Mouse (Mus musculus): ENCODE measurements around the gene Txnip. TPM values are rescaled to one million over a fixed set of nuclear protein-coding genes. Genes with fewer than 3 reads are reported as not detected.

Txnip gene
- polyA plus RNA-seq (2014; fragmentation: Illumina TruSeq; extraction: RNeasy Lipid Tissue Mini Kit (QIAGEN cat#74804); ENCODE audit: low read depth, low replicate concordance), result 317 TPM

GRCm38 (mm10) chr3:96557694-96558093 is at the start of gene Txnip:
Gene Txnip, plus strand, starts transcription at chr3:96557957.

GRCm38 (mm10) chr3:96524914-96525313 is 32.8 kb upstream of the Txnip start, which contains the start of gene Hfe2:
Gene Hfe2, plus strand, starts transcription at chr3:96525172.

GRCm38 (mm10) chr3:96576690-96577541 is 19.2 kb downstream of the Txnip start, which contains the start of gene Gm16253:
Gene Gm16253, plus strand, starts transcription at chr3:96576984.

GRCm38 (mm10) chr3:96593790-96594560 is 36.2 kb downstream of the Txnip start, which contains the start of gene Polr3gl:
Gene Polr3gl, minus strand, starts transcription at chr3:96594181.

GRCm38 (mm10) chr3:96596228-96596707 is 38.5 kb downstream of the Txnip start, which contains the start of gene Ankrd34a:
Gene Ankrd34a, plus strand, starts transcription at chr3:96596636.

GRCm38 (mm10) chr3:96600639-96601250 is 43.0 kb downstream of the Txnip start, which contains the start of gene Lix1l:
Gene Lix1l, plus strand, starts transcription at chr3:96601149.

Other genes with a start within 250 kb of the Txnip start
- not detected for gene BC107364, start 105.7 kb upstream of the Txnip start, polyA plus RNA-seq (2014; fragmentation: Illumina TruSeq; extraction: RNeasy Lipid Tissue Mini Kit (QIAGEN cat#74804); ENCODE audit: low read depth, low replicate concordance)
- 1.7 TPM for gene Hfe2, start 32.8 kb upstream of the Txnip start, polyA plus RNA-seq (2014; fragmentation: Illumina TruSeq; extraction: RNeasy Lipid Tissue Mini Kit (QIAGEN cat#74804); ENCODE audit: low read depth, low replicate concordance)
- gene Gm16253, start 19.0 kb downstream of the Txnip start, polyA plus RNA-seq (2014; fragmentation: Illumina TruSeq; extraction: RNeasy Lipid Tissue Mini Kit (QIAGEN cat#74804); ENCODE audit: low read depth, low replicate concordance), result not detected
- gene Polr3gl, start 36.2 kb downstream of the Txnip start, polyA plus RNA-seq (2014; fragmentation: Illumina TruSeq; extraction: RNeasy Lipid Tissue Mini Kit (QIAGEN cat#74804); ENCODE audit: low read depth, low replicate concordance), result 97.9 TPM
- gene Ankrd34a, start 38.7 kb downstream of the Txnip start, polyA plus RNA-seq (2014; fragmentation: Illumina TruSeq; extraction: RNeasy Lipid Tissue Mini Kit (QIAGEN cat#74804); ENCODE audit: low read depth, low replicate concordance), result 0.23 TPM
- gene Lix1l, start 43.2 kb downstream of the Txnip start, polyA plus RNA-seq (2014; fragmentation: Illumina TruSeq; extraction: RNeasy Lipid Tissue Mini Kit (QIAGEN cat#74804); ENCODE audit: low read depth, low replicate concordance), result 51.3 TPM
- 46.8 TPM for gene Rbm8a, start 72.0 kb downstream of the Txnip start, polyA plus RNA-seq (2014; fragmentation: Illumina TruSeq; extraction: RNeasy Lipid Tissue Mini Kit (QIAGEN cat#74804); ENCODE audit: low read depth, low replicate concordance)
- gene Pex11b, start 77.4 kb downstream of the Txnip start, polyA plus RNA-seq (2014; fragmentation: Illumina TruSeq; extraction: RNeasy Lipid Tissue Mini Kit (QIAGEN cat#74804); ENCODE audit: low read depth, low replicate concordance), result 22.2 TPM
- gene Gm42957, start 77.5 kb downstream of the Txnip start, polyA plus RNA-seq (2014; fragmentation: Illumina TruSeq; extraction: RNeasy Lipid Tissue Mini Kit (QIAGEN cat#74804); ENCODE audit: low read depth, low replicate concordance), result 0.17 TPM
- 0.23 TPM for gene Itga10, start 87.6 kb downstream of the Txnip start, polyA plus RNA-seq (2014; fragmentation: Illumina TruSeq; extraction: RNeasy Lipid Tissue Mini Kit (QIAGEN cat#74804); ENCODE audit: low read depth, low replicate concordance)
- gene Ankrd35, start 112.2 kb downstream of the Txnip start, polyA plus RNA-seq (2014; fragmentation: Illumina TruSeq; extraction: RNeasy Lipid Tissue Mini Kit (QIAGEN cat#74804); ENCODE audit: low read depth, low replicate concordance), result 0.52 TPM
- gene Pias3, start 138.4 kb downstream of the Txnip start, polyA plus RNA-seq (2014; fragmentation: Illumina TruSeq; extraction: RNeasy Lipid Tissue Mini Kit (QIAGEN cat#74804); ENCODE audit: low read depth, low replicate concordance), result 3.3 TPM
- gene Nudt17, start 150.6 kb downstream of the Txnip start, polyA plus RNA-seq (2014; fragmentation: Illumina TruSeq; extraction: RNeasy Lipid Tissue Mini Kit (QIAGEN cat#74804); ENCODE audit: low read depth, low replicate concordance), result not detected
- gene Polr3c, start 169.7 kb downstream of the Txnip start, polyA plus RNA-seq (2014; fragmentation: Illumina TruSeq; extraction: RNeasy Lipid Tissue Mini Kit (QIAGEN cat#74804); ENCODE audit: low read depth, low replicate concordance), result 22.0 TPM
- 117 TPM for gene Rnf115, start 169.7 kb downstream of the Txnip start, polyA plus RNA-seq (2014; fragmentation: Illumina TruSeq; extraction: RNeasy Lipid Tissue Mini Kit (QIAGEN cat#74804); ENCODE audit: low read depth, low replicate concordance)

Data from adrenal gland, adult 10 weeks (tissue).